Mouse (Mus musculus) limb, embryonic 12.5 days (tissue): Measurements from ENCODE around the gene Tmprss12. TPM values are rescaled to one million over a fixed set of nuclear protein-coding genes. Genes with fewer than 3 reads are reported as not detected.
"Not testable (repeated sequence)": the region's sequence is repeated elsewhere in the genome, so short reads cannot be mapped to it uniquely, and the experiment has no call there.

ENCODE experiments used
- ATAC-seq: fragments of 200-750 bp; cut with Nextera tagmentation; 2 replicates; pipeline ENCODE4 v1.8.0; 2017; ENCODE audit warnings: low read depth, moderate TSS enrichment; ENCODE audit not compliant: insufficient number of reproducible peaks, insufficient read depth, low FRiP score, low TSS enrichment
- H3K27ac ChIP-seq: fragments of 300-500 bp; sonication (generic); 2 replicates; pipeline ENCODE4 v1.5.1; 2016; ENCODE audit warnings: mild to moderate bottlenecking, moderate library complexity
- H3K27me3 ChIP-seq: fragments of 300-500 bp; sonication (generic); 2 replicates; pipeline ENCODE4 v1.6.1; 2016; ENCODE audit warnings: mild to moderate bottlenecking, moderate library complexity
- H3K36me3 ChIP-seq: fragments of 300-500 bp; sonication (generic); 2 replicates; pipeline ENCODE4 v1.6.1; 2016; ENCODE audit warnings: mild to moderate bottlenecking, moderate library complexity
- H3K4me1 ChIP-seq: fragments of 300-500 bp; sonication (generic); replicated peaks from 2 replicates; pipeline ENCODE4 v1.6.1; 2016
- H3K4me2 ChIP-seq: fragments of 300-500 bp; sonication (generic); 2 replicates; pipeline ENCODE4 v1.6.1; 2016; ENCODE audit warnings: mild to moderate bottlenecking, moderate library complexity
- H3K4me3 ChIP-seq: fragments of 300-500 bp; sonication (generic); replicated peaks from 2 replicates; pipeline ENCODE4 v1.5.1; 2016; ENCODE audit warnings: mild to moderate bottlenecking
- H3K9ac ChIP-seq: fragments of 300-500 bp; sonication (generic); replicated peaks from 2 replicates; pipeline ENCODE4 v1.6.1; 2016; ENCODE audit warnings: mild to moderate bottlenecking, moderate library complexity
- H3K9me3 ChIP-seq: fragments of 300-500 bp; sonication (generic); 2 replicates; pipeline ENCODE4 v1.6.1; 2016; ENCODE audit warnings: mild to moderate bottlenecking, moderate library complexity
- WGBS: fragments of 180-500 bp; shearing (Covaris S2); methylation state at CpG from one replicate; pipeline ENCODE4 v1.1.7; 2016; 5-methylcytosine and 5-hydroxymethylcytosine counted together
- polyA plus RNA-seq: library from polyadenylated mRNA; unstranded; fragments of >200 nt; fragmentation: Nextera tagmentation; extraction: Ambion mirVana; gene quantifications from 2 replicates; pipeline ENCODE4 v1.2.1, GENCODE M21; 2016

Gene Tmprss12
- polyA plus RNA-seq, 1 experiment from 2014 or later, result not detected

DNA sequence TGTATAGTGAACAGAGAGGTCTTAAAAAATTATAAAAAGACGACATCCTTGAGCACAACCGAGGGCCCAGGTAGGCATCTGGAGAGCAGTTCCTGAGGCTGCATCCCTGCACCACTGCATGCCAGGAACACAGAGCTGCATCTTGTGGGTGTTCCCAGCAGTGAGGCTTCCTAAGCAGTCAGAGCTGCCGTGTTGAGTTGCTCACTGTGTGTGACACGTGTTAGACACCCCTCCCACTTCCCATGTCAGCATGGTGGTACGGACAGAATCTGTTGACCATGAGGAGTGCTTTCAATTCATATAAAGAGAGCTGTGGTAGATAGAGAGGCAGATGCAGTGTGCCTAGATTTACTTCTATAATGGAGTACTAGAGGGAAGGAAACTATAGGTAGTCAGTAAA, 23.3 kb upstream of the Tmprss12 start:
- ATAC-seq, result no peak
- H3K9me3 ChIP-seq, result no peaks in the 10 kb centered on the region
- H3K36me3 ChIP-seq, result peaks cover 79% of the 10 kb centered on the region
- H3K27me3 ChIP-seq, result no peaks in the 10 kb centered on the region
- H3K4me1 ChIP-seq, result no peaks in the 10 kb centered on the region
- H3K27ac ChIP-seq, result no peak overlapping the region
- no peak overlapping the region for H3K9ac ChIP-seq
- no peak overlapping the region for H3K4me3 ChIP-seq
- no peak overlapping the region for H3K4me2 ChIP-seq
- 88% methylated on average over 5 of the region's 5 CpGs for WGBS

DNA sequence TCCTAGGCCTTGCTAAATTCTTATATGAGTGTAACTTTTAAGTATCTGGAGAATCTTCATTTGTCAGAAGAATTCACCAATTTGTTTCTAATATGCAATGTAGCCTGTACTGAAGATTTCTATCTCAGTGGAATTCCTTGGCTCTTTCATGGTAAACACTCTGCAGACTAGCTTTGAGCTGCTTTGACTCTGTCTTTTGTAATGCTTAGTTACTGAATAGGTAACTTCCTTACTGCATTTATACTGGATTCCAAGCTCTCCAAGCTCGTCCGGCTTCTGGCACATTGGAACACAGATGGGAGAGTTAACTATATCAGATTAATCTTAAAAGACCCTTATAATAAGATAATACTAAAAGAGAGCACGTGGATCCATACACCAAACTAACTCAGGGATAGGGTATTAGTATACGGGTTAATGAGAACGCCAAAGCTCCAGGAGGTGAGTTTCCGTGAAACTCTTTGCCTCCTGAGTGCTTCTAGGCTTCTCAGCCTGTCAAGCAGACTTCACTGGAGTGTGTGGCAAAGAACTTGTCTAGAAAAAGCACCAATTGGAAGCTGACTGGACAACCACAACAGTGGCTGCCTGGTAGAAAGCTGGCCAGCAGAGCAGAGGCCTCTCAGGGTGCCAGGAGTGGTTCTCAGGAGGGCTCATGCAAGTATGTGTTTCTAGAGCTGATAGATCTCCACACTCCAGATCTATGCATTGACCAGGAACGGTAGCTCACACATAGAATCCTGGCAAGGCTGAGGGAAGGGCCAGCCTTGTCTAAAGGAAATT, 21.8 kb upstream of the Tmprss12 start:
- 95% methylated on average over 7 of the region's 7 CpGs for WGBS
- Histone ChIP-seq H3K27me3 (no peaks in the 10 kb centered on the region), H3K4me3 (no peak overlapping the region), H3K4me2 (no peak overlapping the region), H3K27ac (no peak overlapping the region), H3K36me3 (peaks cover 65% of the 10 kb centered on the region), H3K9ac (no peak overlapping the region), H3K9me3 (no peaks in the 10 kb centered on the region), H3K4me1 (no peaks in the 10 kb centered on the region)
- no peak for ATAC-seq

DNA sequence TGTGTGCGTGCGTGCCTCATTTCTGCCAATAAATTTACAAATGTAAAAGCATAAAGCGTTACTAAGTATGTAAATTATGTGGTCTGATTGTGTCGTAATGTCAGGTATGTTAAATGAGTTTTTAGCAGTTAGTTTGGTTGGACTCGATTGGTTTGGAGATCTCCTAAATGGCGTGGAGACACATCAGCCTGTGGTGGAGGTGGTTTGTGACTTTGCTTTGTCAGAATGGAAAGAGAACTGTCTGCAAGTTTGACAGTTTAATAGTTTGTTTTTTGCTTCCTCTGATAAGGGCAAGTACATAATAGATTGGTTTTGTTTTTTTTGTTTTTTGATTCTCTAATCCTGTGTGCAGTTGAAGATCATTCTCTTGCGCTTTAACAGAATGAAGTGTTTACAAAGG, 20.3 kb upstream of the Tmprss12 start:
- H3K27ac ChIP-seq, H3K4me1 ChIP-seq, ATAC-seq, H3K9ac ChIP-seq, H3K9me3 ChIP-seq, H3K4me3 ChIP-seq, H3K27me3 ChIP-seq, H3K4me2 ChIP-seq: not testable (repeated sequence)
- WGBS, result 91% methylated on average over 6 of the region's 7 CpGs
- H3K36me3 ChIP-seq, result peaks cover 50% of the 10 kb centered on the region

DNA sequence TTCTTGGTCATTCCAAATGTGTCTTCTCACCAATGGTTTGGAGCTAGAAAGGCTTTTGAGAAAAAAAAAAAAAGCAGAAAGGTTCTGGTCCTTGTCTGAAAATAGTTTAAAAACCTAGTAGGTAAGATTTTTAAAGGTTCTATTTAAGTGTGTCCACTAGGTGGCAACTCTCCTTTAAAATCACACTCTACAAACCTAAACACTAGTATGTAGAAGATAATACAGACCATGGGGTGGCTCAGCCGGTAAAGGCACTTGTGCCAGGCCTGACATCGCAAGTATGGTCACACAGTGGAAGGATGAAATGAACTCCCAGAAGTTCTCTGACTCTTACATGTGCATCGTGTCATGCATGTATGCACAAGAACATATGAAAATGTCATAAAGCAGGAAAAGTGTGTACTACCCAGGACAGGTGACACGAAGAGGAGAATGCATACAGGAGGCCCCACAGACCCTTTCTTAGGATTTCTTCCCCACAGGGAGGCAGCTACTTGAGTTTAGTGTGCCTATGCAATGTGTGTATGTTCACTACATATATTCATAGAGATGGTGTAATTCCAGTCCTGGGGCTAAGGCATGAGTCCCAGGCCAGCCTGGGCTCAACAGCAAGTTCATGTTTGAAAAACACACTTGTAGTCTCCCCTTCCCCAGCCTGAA, 17.3 kb upstream of the Tmprss12 start:
- H3K9ac ChIP-seq, result no peak overlapping the region
- H3K4me2 ChIP-seq, result no peak overlapping the region

DNA sequence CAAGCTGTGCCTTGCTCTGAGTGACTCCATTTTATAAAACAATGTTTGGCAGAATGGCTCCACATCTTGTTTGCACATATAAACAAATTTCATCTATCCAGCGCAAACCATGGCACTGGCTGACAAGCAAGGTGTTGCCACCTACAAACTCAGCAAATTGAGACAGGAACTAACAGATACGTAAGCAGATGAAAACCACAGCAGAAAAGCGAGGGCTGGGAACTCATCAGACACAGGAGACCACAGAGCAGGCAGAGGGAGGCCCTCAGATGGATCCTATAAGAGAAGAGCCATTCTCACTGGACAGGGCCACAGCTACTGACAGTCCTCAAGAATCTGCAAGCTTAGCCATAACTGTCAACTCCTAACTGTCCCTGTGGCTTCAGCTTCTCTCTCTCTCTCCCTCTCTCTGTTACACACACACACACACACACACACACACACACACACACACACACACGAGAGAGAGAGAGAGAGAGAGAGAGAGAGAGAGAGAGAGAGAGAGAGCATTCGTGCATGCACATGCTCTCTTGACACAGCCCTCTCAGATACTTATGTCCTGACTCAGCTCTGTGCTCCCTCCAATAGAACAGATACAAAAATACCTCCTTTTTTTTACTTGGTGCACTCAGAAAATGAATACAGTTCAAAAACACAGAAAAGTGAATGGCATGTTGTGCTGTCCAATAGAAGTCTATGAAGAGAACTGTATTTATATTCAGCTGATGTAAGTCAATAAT, 14.9 kb upstream of the Tmprss12 start:
- H3K4me3 ChIP-seq, result no peak overlapping the region
- H3K27me3 ChIP-seq, result peaks cover 14% of the 10 kb centered on the region; the same call in 1 of the 2 replicates
- H3K4me1 ChIP-seq, result no peaks in the 10 kb centered on the region
- no peaks in the 10 kb centered on the region for H3K9me3 ChIP-seq
- 80% methylated on average over 4 of the region's 5 CpGs for WGBS
- H3K9ac ChIP-seq, result no peak overlapping the region
- no peak overlapping the region for H3K4me2 ChIP-seq
- ATAC-seq, result no peak
- no peak overlapping the region for H3K27ac ChIP-seq
- peaks cover 6% of the 10 kb centered on the region; the same call in 1 of the 2 replicates for H3K36me3 ChIP-seq

More for the DNA sequence above, 17.3 kb upstream of the Tmprss12 start:
- H3K9me3 ChIP-seq, result no peaks in the 10 kb centered on the region
- no peak for ATAC-seq
- H3K27ac ChIP-seq, result no peak overlapping the region
- no peaks in the 10 kb centered on the region for H3K4me1 ChIP-seq
- H3K4me3 ChIP-seq, result no peak overlapping the region
- H3K27me3 ChIP-seq, result no peaks in the 10 kb centered on the region
- 18% methylated on average over 4 of the region's 4 CpGs for WGBS
- peaks cover 20% of the 10 kb centered on the region for H3K36me3 ChIP-seq

DNA sequence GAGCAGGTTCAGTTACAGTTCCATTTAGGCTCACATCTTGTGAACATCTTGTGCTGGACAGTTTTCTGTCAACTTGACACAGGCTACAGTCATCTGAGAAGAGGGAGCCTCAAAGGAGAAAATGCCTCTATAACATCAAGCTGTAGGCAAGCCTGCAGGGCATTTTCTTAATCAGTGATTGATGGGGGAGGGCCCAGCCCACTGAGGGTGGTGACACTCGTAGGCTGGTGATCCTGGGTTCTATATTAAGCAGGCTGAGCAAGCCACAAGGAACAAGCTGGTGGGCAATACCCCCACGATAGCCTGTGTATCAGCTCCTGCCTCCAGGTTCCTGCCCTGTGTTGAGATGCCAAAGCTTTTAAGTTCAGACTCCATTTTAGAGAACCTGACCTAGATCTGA, 11.7 kb upstream of the Tmprss12 start:
- ATAC-seq, result no peak
- Histone ChIP-seq H3K27ac (no peak overlapping the region), H3K4me2 (no peak overlapping the region), H3K9me3 (peaks cover 6% of the 10 kb centered on the region; the same call in 1 of the 2 replicates), H3K9ac (no peak overlapping the region), H3K4me3 (no peak overlapping the region), H3K36me3 (no peaks in the 10 kb centered on the region), H3K27me3 (peaks cover 14% of the 10 kb centered on the region; the same call in 1 of the 2 replicates), H3K4me1 (no peaks in the 10 kb centered on the region)
- 68% methylated on average over 2 of the region's 2 CpGs for WGBS

DNA sequence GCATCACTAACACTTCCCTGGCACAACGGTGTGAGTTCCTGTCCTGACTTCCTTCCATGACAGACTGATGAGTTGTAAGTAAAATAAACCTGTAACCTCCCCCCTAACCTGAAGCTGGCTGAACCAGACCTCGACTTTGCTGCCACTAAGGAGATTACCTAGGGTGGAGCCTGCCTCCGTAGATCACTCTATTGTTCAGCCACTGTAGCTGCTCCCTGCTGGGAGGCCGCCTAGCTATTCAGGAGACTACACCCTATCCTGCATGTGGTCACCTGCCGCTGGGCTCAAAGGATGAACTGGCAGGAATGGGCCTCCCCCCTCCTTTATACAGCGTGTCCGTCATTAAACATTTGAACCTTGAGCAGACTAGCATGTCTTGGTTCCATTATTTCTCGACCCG, 10.9 kb upstream of the Tmprss12 start:
- H3K27ac ChIP-seq, result no peak overlapping the region
- H3K27me3 ChIP-seq, result peaks cover 14% of the 10 kb centered on the region; the same call in 1 of the 2 replicates
- WGBS, result 28% methylated on average over 9 of the region's 9 CpGs
- H3K36me3 ChIP-seq, result no peaks in the 10 kb centered on the region
- no peaks in the 10 kb centered on the region for H3K4me1 ChIP-seq
- no peak for ATAC-seq
- no peak overlapping the region for H3K4me2 ChIP-seq
- H3K9me3 ChIP-seq, result peaks cover 6% of the 10 kb centered on the region; the same call in 1 of the 2 replicates
- H3K4me3 ChIP-seq, result no peak overlapping the region
- H3K9ac ChIP-seq, result no peak overlapping the region

DNA sequence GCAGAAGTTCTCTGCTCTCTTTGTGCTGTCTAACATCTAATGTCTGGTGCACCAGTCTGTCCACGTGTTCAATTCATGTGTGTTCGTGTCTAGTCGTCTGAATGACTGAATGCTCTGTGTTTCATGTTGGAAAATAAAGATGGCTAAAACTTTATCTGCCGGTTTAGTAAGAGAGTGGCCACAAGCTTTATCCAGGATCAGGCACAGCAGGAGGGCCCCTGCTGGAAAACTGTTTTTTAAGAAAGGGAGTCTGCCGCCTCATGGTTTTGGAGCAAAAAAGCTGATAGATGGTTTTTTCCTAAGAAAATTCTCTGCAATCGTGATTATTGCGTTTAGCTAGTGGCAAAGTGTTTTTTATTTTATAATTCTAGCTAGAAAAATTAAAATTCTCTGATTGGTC, 10.0 kb upstream of the Tmprss12 start:
- not testable (repeated sequence) for ATAC-seq, H3K9ac ChIP-seq, H3K9me3 ChIP-seq, H3K4me1 ChIP-seq, H3K27ac ChIP-seq, H3K4me2 ChIP-seq, H3K4me3 ChIP-seq, H3K36me3 ChIP-seq
- peaks cover 14% of the 10 kb centered on the region; the same call in 1 of the 2 replicates for H3K27me3 ChIP-seq
- WGBS, result 37% methylated on average over 7 of the region's 7 CpGs

DNA sequence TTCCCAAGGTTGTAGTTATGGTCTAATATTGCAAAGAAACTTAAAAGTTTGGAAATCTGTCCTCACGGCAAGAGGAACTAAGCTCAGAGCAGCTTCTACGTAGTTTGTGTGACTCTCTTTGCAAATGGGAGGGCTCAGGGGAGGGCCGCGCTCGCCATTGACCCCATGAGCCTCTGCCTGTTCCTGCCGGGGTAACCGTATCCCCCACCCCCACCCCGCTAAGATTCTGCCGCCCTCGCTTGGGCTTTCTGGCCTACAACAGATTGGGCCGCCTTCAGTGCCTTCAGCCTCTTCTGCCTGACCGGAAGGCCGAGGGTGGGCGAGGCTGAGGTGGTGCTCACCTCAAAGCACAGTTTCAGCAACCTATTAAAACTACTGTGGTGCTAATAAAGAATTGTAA, 9.2 kb upstream of the Tmprss12 start:
- 62% methylated on average over 14 of the region's 14 CpGs for WGBS
- H3K27me3 ChIP-seq, result peaks cover 14% of the 10 kb centered on the region; the same call in 1 of the 2 replicates
- H3K9ac ChIP-seq, result no peak overlapping the region
- no peak overlapping the region for H3K4me2 ChIP-seq
- no peaks in the 10 kb centered on the region for H3K36me3 ChIP-seq
- H3K9me3 ChIP-seq, result peaks cover 6% of the 10 kb centered on the region; the same call in 1 of the 2 replicates
- no peak for ATAC-seq
- H3K4me1 ChIP-seq, result no peaks in the 10 kb centered on the region
- no peak overlapping the region for H3K27ac ChIP-seq
- H3K4me3 ChIP-seq, result no peak overlapping the region

DNA sequence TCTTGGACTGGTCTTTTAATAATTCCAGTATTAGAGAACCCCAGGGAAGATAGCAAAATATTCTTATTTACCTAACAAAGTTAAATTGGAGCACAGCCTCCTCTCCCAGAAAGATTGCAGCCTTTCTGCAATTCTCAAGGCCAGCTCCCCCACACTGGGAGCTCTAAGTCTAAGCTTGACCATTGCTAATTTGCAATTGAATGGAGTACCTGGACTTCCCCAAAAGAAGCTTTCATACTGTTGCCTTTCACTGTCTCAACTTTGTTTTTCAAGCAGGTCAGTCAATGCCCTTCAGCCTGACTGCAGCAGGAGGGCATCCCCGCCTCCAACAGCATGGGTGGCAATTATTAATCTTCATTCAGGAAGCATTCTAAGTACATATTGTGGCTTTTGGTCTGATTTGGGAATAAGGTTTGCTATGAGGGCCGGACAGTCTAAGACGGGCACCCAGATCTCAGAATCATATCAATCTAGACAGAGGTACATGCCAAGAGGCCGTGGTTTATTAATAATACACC, 6.8 kb upstream of the Tmprss12 start:
- H3K4me2 ChIP-seq, H3K27ac ChIP-seq, H3K9me3 ChIP-seq, H3K4me1 ChIP-seq, H3K36me3 ChIP-seq, H3K9ac ChIP-seq, H3K4me3 ChIP-seq, ATAC-seq: not testable (repeated sequence)
- H3K27me3 ChIP-seq, result peaks cover 14% of the 10 kb centered on the region; the same call in 1 of the 2 replicates
- 85% methylated on average over 4 of the region's 4 CpGs for WGBS
